Mouse (Mus musculus) cerebellum, adult 2 months (tissue): ENCODE results near the gene Tas2r134. TPM values are rescaled to one million over a fixed set of nuclear protein-coding genes. Genes with fewer than 3 reads are reported as not detected.

Source experiments
- DNase-seq, 2 experiments: peaks; one replicate each; pipeline ENCODE4 v3.0.0; 2021
- H3K27ac ChIP-seq: fragments of 200-500 bp; 2 replicates; pipeline ENCODE4 v1.5.1; 2012; ENCODE audit warnings: low read length, control low read depth, inconsistent platforms; ENCODE audit not compliant: insufficient read depth
- H3K27me3 ChIP-seq: fragments of 200-500 bp; 2 replicates; pipeline ENCODE4 v1.6.1; 2012; ENCODE audit warnings: inconsistent platforms, mild to moderate bottlenecking, low read length, moderate library complexity; ENCODE audit not compliant: control insufficient read depth, insufficient read depth
- H3K4me1 ChIP-seq: fragments of 200-500 bp; 2 replicates; pipeline ENCODE4 v1.6.1; 2011; ENCODE audit warnings: low read length; ENCODE audit not compliant: control insufficient read depth, insufficient read depth
- H3K4me3 ChIP-seq: fragments of 200-500 bp; replicated peaks from 2 replicates; pipeline ENCODE3; 2011; ENCODE audit warnings: mild to moderate bottlenecking, low read depth, low read length, control low read depth; ENCODE audit not compliant: insufficient read depth
- CTCF ChIP-seq: fragments of 200-500 bp; IDR thresholded peaks from 2 replicates; pipeline ENCODE4 v1.5.1; 2011; ENCODE audit warnings: low read depth, mild to moderate bottlenecking, control low read depth, low read length, moderate library complexity, borderline replicate concordance; ENCODE audit not compliant: insufficient read depth
- POLR2A ChIP-seq: fragments of 200-500 bp; IDR thresholded peaks from 2 replicates; pipeline ENCODE4 v1.6.1; 2011; ENCODE audit warnings: low read length, control low read depth, borderline replicate concordance; ENCODE audit not compliant: insufficient read depth
- WGBS: fragments of 180-500 bp; shearing (Covaris S2); methylation state at CpG from one replicate; pipeline ENCODE4 v1.1.7; 2018; 5-methylcytosine and 5-hydroxymethylcytosine counted together
- polyA plus RNA-seq: library from polyadenylated mRNA; depleted of rRNA; stranded (reverse); fragments of >200 nt; gene quantifications from 2 replicates; pipeline ENCODE4 v1.2.3, GENCODE M21; 2012; rRNA removed

The Tas2r134 gene
- not detected in 2 replicates for polyA plus RNA-seq

- Histone ChIP-seq H3K27me3 (no peaks in the 10 kb centered on the region), H3K27ac (no peak within 1 kb of the TSS), H3K4me1 (no peaks in the 10 kb centered on the region), H3K4me3 (no peak within 1 kb of the TSS)
- TF ChIP-seq POLR2A = no peak
- no peak for TF ChIP-seq CTCF
- DNase-seq = no peak
- 70% methylated on average over 4 of the region's 4 CpGs for WGBS
Measured at GRCm38 (mm10) chr2:51627211-51627610, at the start of gene Tas2r134. TSS of gene Tas2r134 (plus strand) at chr2:51627511.

- H3K27me3 ChIP-seq = no peaks in the 10 kb centered on the region
- TF ChIP-seq CTCF = no peak
- no peak for TF ChIP-seq POLR2A
- no peaks in the 10 kb centered on the region for H3K4me1 ChIP-seq
- no peak overlapping the region for H3K4me3 ChIP-seq
- WGBS = 35% methylated on average over 5 of the region's 5 CpGs
- no peak for DNase-seq
- no peak overlapping the region for H3K27ac ChIP-seq
Measured at GRCm38 (mm10) chr2:51579767-51580166, 47.5 kb upstream of the Tas2r134 start.

DNA sequence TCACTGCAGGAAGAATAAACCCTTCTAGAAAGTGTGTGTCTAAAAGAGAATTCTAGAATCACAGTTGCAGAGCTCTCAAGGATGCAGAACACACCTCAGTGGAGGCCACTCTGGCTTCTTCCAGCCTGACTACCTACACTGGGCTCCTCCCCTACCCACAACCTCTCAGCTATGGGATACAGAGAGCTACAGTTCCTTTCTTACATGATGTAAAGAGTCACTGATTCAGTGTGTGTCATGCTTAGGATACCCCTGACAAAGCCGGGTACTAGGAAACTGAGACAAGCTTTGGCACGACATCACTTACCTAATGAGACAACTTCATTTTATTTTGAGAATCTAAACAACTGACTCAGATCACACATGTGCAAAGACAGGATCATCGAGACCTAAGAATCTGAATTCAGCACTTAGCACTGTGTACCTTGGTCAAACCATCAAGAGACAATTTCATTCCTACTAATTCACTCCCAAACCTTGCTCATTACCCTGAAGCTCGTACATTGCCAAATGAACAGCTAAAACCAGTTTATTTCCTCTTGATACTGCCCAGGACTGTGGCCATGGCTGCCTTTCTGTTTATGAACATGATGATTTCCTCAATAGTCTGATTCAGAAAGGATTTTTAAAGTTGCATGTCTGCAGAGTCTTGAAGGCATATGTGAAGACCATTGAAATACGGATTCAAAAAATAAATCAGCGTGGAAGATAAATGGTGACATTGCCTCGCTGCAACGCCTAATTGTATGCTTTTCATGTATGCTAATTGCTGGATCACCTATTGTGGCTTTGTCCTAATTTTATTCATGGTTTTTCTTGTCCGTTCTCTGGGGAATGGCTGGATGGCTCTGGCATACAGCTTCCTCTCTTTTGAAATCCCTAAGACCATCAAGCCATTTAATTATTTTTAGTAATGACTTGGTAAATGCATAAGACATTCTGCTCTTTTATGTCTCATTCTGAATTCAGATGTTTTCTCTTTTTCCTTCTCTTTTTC is 43.0 kb upstream of the Tas2r134 start:
- 55% methylated on average over 9 of the region's 9 CpGs for whole genome bisulfite sequencing
- H3K4me3 ChIP-seq = no peak overlapping the region
- no peaks in the 10 kb centered on the region for H3K27me3 ChIP-seq
- H3K4me1 ChIP-seq = no peaks in the 10 kb centered on the region
- TF ChIP-seq CTCF (no peak), POLR2A (no peak)
- DNase-seq = no peak
- H3K27ac ChIP-seq = no peak overlapping the region

GRCm38 (mm10) chr2:51588336-51588735 is 39.0 kb upstream of the Tas2r134 start:
- no peak overlapping the region for H3K27ac ChIP-seq
- H3K4me3 ChIP-seq = no peak overlapping the region
- H3K27me3 ChIP-seq = no peaks in the 10 kb centered on the region
- no peaks in the 10 kb centered on the region for H3K4me1 ChIP-seq
- TF ChIP-seq POLR2A (no peak), CTCF (no peak)
- WGBS = 88% methylated on average over 4 of the region's 4 CpGs
- DNase-seq = no peak

GRCm38 (mm10) chr2:51588895-51589294 is 38.4 kb upstream of the Tas2r134 start:
- Histone ChIP-seq H3K4me3 (no peak overlapping the region), H3K4me1 (no peaks in the 10 kb centered on the region), H3K27me3 (no peaks in the 10 kb centered on the region), H3K27ac (no peak overlapping the region)
- no peak for DNase-seq
- TF ChIP-seq POLR2A = no peak
- no peak for TF ChIP-seq CTCF
- WGBS = 84% methylated on average over 6 of the region's 6 CpGs

DNA sequence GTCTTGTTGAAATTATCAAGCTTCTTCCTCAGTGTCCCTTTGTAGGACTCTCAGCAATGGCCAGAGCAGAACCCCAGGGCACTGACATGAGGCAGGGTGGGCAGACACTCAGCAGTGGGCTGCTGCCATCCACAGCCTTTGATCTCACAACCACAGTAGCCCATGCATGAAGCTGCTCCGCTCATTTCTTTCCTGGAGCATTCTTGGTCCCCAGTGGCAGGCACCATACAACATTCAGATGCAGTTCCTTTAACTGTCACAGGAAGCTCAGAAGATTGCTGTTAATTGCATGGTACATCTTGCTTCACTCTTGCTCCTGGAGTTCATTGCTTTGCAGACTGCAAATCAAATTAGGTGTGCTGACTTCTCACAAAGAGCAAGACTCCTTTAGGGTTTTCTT is 37.7 kb upstream of the Tas2r134 start:
- Histone ChIP-seq H3K4me3 (no peak overlapping the region), H3K27ac (no peak overlapping the region), H3K27me3 (no peaks in the 10 kb centered on the region), H3K4me1 (no peaks in the 10 kb centered on the region)
- TF ChIP-seq CTCF (no peak), POLR2A (no peak)
- WGBS = 63% methylated on average over 1 of the region's 1 CpGs
- DNase-seq = no peak

GRCm38 (mm10) chr2:51590308-51590707 is 37.0 kb upstream of the Tas2r134 start:
- no peak for DNase-seq
- WGBS = 81% methylated on average over 8 of the region's 8 CpGs
- Histone ChIP-seq H3K27me3 (no peaks in the 10 kb centered on the region), H3K4me1 (no peaks in the 10 kb centered on the region), H3K4me3 (no peak overlapping the region), H3K27ac (no peak overlapping the region)
- no peak for TF ChIP-seq POLR2A

DNA sequence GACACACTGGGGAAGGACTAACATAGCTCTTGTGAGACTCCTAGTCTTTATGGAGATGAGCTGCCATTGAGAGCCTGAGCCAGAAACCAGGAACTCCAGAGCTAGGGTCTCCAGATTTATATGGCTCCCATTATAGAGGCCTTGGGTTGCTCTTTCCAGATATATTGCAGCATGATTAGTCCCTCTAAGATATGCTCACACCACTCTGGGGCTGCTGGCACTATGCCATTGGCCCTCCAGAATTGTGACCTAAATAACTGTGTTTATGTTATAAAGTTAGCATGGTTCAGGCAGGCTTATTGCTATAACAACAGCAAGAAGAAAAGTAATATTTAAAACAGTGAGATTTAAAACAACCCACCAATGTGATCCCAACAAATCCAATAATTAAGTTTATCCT is 35.2 kb upstream of the Tas2r134 start:
- Histone ChIP-seq H3K27ac (no peak overlapping the region), H3K27me3 (no peaks in the 10 kb centered on the region; the same call in 1 of the 2 replicates), H3K4me1 (no peaks in the 10 kb centered on the region), H3K4me3 (no peak overlapping the region)
- no peak for DNase-seq
- no peak for TF ChIP-seq CTCF
- TF ChIP-seq POLR2A = no peak
